Mouse (Mus musculus): ENCODE measurements at regions not wholly inside any gene's neighbourhood (a gene's known extent, or its start where the extent isn't known, plus 50 kb on each side); places are given as distances from the start of the nearest gene placed in this dataset.

DNA sequence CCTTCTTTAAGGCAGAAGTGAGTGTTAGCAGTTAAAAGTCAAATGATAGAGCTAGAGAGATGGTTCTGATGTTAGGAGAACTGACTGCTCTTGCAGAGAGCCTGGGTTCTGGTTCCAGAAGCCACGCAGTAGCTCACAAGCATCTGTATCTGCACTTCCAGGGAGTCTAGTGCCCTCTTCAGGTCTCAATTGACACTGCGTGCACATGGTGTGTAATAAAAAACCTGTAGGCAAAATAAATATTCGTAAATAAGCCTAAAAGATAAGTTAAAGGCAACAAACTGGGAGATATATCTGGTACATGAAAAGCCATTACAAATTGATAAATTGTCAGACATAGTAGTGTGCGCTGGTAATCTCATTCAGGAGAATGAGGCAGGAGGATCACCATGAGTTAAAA, 133.8 kb upstream of the Csf3r start:
- no peak for DNase-seq

DNA sequence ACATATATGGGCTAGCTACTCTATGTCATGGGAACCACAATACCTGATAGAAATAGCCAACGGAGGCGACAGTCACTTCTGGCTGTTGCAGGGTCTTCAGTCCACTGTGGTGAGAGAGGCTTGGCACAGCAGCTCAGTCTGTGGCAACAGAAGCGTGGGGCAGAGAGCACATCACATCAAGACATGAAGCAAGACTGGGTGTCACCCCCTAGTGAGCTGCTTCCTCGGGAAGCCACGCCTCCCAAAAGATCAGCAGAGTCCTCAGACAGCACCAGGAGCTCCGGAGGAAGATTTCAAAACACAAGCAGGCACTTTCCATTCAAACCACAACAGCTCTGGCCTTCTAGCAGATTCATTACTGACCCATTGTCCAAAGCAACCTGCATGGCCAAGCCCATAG, 131.2 kb upstream of the Csf3r start:
- no peak for DNase-seq

DNA sequence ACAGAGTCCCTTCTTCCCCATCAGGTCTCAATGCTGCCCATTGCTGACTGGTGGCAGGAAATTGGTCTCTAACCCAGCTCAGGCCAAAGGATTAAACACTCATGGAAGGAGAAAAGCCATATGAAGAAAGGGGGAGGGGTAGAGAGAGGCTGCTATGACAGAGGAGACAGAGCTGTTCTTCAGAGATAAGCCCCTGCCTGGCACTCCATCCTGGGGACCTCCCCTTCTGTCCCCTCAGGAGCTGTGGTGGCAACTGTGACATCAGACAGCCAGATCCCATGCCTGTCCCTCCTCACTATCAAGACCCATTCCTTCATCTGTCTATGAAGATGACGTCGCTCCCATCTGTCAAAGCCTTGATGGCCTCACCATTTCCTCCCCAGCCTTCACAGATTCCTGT, 126.6 kb upstream of the Csf3r start:
- no peak for DNase-seq

DNA sequence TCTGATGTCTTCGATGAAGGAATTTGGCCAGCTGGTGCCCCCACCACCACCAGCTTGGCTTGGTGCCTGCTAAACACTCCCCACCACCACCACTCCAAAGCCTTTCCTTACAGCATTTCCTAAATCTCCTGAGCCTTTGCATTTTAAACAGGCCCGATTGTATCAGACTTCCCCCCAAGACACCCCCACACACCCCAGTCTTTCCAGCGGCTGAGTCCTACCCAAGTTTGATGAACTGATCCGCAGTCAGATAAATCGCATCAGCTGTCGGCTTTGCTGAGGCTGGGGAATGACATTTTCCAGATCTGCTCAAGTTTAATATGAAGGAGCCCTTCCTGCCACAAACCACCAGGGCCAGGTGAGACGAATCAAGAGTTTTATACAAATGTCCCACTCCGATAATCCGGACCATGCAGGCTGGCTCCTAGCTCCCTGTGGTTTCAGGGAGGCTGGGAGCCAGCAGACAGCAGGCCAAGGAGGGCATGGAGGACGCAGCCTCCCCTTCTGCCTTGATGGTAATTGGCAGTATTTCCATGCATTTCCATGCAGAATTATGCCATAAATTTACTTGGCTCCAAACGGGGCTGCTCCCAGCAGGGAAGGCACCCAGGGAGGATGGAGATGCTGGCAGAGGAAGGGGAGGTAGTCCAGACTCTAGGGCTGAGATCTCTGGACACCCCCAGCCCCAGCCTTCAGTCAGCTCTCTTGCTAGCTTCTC, 125.6 kb upstream of the Csf3r start:
- DNase-seq, result no peak

DNA sequence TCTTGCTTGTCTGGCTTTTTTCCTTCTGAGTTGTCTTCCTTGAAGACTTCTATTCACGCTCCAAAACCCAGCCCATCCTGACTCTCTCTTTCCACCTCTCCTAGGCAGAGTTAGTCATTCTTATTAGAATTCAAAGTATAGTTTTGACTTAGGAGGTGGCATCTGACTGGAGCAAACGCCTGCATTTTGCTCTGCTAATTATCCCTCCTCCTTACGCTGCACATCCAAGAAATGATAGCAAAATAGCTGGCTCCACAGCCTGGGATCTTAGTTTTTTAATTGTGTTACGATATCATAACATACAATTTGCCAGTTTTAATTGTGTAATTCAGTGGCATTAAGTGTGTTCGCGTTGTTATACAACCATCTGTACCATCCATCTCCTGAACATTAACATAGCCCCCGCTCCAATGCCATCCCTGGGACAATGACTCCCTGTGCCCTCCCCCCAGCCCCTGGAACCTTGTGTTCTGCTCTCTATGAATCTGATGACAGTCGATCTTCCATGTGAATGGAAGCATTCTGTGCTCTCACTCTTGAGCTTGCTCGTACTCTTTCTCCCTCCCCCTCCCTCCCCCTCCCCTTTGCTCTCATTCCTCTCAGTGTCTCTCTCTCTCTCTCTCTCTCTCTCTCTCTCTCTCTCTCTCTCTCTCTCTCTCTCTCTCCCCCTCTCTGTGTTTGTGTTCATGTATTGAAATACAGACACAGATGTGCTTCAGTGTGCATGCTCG, 122.6 kb upstream of the Csf3r start:
- no peak for DNase-seq

DNA sequence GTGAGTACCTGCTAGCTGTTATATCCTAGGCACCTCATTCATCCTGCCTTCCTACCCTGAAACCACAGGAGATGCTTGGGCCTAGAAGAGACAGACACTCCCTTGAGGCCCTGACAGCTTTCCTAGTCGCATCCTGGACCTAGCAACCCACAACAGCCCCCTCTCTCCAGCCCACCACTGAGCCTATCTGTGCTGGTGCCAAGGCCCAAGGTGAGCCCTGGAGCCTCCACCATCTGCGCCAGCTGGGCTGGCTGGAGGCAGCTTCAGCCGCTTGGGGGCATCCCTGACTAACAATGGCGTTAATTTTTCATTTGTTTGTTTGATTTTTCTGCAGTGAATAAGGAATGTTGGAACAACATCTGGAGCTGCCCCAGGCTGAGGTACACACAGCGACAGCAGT, 118.1 kb upstream of the Csf3r start:
- no peak for DNase-seq

DNA sequence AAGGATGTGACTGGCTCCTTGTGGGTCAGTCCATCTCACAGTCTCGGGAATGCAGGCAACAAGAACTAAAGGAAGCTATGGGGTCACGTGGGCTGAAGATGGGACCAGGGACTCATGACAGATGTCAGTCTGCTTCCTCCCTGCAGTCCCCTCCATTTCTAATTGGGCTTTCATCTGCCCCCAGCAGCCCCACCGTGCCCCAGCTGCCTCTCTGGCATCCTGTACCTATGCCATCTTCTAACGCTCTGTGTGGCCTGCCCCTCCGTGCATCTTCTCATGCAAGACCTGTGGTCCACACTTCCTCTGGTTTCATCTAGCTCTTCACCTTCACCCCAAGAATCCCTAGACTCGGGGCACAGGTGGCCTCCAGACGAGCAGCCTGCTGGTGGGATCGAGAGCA, 115.4 kb upstream of the Csf3r start:
- no peak for DNase-seq

DNA sequence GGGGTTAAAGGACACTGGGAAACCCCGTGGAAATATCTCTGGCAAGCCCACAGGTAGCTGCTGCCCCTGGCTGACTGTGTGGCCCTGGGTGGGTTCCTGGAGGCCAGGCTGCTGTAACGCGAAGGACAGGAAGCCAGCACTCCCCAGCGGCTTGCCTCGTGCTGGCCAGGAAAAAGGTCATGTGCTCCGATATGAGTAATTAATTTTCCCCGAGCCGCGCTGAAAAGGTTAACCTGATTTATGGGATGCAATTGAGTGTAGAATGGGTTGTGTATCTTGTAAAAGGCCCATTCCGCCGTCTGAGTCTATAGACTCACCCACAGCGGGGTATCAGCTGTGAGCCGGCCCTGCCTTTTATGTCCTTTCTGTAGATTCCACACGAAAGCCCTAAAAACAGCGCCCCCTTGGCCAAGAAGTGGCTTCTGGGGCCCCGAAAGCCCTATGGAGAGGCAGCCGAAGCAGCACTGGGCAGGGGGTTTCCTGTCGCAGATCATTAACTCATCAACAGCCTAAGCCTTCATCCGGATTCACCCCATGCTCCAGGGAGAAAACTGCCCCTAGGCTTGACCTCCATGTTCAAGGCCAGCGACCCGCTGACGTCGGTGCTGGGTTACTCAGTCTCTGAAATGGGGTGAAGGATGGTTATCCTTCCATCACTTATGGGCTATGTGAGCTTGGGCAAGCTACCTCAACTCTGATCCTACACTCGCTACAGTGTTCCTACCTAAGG, 112.6 kb upstream of the Csf3r start:
- no peak for DNase-seq

DNA sequence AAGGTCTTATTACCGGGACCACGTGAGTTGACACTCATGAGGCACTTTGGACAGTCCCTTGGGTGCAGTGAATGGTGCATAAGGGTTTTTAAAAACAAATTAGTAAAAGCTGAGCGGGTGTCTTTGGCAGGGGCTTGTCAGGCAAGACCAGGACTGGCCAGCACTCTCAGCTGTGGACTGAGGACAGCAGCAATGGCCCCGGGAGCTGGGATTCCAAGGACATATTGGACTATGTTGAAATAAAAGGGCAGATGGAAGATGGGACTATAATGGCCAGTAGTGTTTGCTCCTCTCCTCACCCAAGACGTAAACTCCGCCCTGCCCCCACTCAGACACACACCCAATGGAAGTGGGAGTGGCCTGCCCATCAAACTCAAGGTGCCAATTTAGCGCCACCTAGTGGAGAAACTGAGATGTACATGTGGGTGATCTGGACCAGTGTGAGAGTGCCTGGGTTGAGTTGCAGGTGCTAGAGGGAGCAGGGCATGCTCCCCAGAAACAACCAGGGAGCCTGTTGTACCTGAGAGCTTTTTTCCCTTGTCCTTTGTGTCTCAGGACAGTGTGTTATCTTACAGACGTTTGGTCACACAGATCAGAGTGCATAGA, 111.8 kb upstream of the Csf3r start:
- DNase-seq, result no peak

DNA sequence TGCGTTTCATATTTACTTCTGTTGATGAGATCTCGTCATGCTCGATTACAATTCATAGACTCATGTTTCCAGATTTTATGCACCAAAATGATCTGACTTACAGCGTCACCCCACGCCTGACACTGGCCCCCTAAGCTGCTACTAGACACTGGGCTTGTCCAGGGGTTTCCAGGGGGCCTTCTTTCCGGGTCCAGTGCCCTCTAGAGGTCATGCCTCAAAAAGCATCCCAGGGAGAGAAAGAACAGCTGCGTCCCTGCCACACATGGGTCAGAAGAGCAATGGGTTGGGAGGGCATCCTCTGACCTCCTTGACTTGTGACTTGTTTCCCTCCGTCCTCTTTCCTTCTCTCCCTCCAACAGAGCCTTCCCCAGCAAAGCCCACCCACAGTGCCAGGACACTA, 109.2 kb upstream of the Csf3r start:
- DNase-seq, result no peak

DNA sequence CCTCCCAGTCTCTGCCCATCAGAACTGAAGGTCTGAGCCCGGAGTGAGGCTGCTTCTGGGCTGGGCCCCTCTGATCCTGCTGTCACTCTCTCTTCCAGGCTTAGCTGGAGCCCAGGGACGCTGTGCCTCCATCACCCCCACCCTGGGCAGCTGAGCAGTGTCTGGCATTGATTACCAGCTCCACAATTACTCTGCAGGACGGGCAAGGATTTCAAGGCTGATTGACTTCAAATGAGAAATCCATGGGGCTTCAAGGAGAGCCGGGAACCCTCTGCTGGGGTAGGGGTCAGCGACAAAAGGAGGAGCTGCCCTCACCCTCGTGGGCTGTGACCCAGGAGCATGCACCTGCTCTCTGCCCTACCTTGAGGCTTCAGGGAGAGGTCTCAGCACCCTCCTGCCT, 107.1 kb upstream of the Csf3r start:
- no peak for DNase-seq

DNA sequence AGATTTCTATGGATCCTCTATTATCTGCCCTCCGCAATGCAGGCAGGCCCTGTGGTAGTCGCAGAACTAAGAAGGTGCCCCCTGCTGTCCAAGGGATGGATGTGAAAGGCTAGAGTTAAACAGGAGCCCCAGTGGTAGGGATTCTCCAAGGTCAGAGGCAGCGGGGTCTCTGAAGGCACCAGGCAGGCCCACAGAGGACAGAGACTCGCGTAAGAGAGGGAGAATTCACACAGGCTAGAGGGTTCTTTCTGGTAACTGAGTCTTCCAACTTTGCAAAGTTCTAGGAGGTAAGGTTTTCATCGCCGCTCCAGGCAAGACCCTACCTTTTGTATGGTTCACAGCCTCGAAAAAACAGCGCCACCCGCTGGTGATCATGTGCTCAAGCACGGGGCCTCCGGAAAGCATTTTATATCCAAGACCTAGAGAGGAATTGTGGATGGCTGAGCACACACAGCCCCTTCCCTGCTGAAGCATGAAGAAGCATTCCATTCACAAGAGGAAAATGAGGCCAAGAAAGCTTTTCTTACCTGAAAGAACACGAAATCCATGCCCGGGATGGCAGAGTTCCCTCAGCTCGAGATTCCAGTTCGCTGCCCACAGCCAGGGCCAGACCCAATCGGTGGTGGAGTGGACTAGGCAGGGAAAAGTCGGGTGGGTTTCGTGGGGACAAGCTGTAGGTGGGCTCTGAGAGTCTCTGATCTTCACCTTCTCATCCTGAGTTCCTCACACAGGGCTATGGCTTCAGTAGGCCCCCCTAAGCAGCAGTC, 102.6 kb upstream of the Csf3r start:
- DNase-seq, result no peak

DNA sequence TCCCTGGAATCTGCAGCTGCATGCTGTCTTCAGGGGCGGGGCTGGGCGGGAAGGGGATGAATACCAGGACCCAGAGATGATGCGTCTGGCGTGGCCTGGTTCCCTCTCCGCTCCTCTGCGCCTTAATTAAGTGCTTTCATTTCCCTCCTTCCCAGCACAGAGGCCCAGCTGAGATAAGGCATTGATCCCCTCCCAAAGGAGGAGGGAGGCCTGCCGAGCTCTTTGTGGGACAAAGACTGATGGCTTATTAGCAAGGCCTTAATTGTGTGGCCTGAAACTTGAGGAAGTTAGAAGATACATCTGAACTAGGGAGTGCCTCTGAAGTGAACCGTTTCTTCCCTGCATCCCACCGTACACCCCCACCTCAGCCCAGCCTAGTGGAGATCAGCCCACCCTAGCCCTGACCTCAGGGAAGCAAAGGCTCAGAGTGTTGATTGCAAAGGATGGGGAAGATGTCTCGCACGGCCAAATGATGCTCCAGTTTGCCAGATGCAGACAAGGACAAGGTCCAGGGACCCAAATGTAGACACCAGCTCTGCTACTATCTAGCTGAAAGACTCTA, 102.0 kb upstream of the Csf3r start:
- DNase-seq, result no peak

DNA sequence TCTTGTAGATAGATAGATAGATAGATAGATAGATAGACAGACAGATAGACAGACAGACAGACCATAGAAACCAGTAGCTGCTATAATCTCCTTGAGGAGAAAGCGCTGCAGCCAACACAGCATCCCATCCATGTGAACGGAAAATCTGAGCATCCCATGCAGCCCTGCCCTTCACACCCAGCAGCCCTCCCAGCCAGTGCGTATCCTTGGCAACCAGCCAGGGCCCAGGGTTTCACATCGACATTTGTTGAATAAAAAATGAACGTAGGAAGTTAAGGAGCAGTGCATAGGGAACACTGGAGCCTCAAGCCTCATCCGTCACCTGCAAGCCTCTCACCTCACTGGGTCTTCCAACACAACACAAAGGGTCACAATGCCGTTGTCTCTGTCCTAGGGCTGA, 101.1 kb upstream of the Csf3r start:
- DNase-seq, result no peak

DNA sequence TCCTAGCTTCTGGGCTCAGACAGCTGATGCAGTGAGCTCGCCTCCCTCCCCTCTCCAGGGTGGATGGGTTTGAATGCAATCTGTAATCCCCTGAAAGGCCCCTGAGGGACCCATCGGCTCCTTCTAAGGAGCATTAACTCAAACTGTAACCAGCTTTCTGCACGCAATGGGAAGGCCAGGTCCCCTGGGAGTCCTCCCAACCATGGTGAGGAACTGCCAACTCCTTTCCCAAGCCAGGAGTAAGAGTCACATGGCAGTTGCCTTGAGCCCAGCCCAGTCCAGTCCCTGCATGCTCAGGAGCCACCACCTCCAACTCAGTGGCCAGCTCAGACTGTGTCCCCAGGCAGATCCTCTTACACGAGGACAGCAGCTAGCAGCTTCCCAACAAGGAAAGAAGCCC, 96.2 kb upstream of the Csf3r start:
- no peak for DNase-seq

DNA sequence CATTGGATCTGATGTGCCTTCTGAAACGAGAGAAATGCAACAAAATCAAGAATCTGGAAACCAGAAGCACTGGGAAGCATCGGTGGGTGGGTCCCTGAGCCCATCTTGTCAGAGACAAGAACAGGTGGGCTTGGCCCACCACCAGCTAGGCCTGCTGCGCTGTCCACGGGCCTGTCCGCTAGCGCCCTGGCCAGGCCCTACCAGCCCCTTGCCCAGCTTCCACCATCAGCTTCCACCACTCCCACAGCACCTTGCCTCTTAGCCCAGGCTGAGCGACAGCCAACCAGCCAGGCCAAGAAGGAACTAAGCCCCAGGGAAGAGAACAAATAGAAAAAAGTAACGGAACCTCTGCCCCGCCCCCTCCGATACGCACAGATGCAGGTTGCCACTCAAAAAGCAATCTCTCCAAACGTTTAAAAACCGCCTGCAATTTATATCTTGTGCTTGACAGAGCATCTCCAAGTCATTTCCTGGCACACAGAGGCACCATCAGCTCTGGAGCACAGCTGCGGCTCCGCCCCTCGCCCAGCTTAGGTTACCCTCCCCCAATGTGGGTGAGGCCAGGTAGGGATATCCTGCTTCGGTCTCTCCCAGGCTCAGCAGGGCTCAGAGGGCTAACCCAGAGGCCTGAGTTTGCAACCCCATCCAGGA, 95.1 kb upstream of the Csf3r start:
- DNase-seq, result no peak

DNA sequence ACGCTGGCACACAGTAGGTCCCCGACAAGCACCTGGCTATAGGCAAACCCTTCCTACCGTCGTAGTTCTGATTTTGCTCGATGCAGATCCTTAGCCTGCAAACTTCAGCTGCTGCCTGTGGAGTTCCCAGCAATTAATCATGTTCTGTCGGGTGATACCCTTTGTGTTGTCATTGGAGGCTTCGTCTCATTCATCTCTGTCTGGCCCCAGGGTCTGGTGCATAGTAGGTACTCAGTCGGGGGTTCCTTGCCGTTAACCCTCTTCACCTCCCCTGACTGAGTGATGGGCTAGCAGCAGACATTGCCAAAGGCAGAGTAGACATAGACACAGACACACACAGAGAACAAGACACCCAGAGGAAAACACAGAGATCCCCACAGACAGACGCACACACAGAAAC, 93.6 kb upstream of the Csf3r start:
- DNase-seq, result no peak

DNA sequence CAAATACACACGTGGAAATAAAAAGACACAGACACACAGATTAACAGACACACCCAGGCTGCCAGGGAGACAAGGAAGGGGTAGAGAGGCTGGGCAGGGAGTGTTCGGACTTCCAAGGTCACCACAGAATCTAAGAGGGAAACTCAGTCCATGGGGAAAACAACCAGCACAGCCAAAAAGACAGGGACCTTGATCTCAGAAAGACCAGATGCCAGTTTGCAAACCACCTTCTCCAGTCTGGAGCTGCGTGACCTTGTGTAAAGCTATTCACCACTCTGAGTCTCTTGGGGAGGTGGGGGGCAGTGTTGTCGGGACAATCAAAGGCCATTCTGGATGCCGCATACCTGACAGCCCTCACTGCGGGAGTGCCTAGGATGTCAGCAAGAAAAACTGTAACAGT, 93.0 kb upstream of the Csf3r start:
- DNase-seq, result no peak

DNA sequence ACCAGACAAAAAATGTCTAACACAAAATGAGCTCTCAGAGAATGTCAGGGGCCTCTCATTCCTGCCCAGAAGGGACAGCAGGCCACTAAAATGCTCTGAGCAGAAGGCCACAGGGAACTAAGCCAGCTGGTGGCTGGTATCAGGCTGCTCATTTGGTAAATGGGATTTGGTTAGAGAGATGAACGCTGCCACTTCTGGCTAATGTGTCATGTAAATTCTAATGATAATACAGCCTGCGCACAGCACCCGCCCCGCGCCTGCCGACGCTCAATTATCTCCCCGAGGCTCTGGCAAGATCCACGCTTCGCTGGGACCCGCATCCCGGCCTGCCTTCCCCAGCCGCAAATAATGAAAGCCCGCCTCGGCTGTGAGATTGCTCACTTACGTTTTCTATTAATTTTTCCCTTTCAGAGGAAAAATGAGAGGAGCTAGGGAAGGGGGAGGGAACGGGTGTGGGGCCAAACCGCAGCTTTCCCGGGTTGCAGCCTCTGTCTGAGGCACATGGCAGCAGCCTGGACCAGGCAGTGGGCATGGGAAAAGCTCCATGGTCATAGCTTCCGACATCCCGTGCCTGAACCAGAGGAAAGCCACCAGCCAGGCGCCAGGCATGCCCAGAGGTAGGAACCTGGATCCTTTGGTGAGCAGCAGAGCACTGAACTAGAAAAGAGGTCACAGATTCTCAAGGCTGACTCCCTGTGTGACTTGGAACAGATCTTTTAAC, 92.2 kb upstream of the Csf3r start:
- no peak for DNase-seq

DNA sequence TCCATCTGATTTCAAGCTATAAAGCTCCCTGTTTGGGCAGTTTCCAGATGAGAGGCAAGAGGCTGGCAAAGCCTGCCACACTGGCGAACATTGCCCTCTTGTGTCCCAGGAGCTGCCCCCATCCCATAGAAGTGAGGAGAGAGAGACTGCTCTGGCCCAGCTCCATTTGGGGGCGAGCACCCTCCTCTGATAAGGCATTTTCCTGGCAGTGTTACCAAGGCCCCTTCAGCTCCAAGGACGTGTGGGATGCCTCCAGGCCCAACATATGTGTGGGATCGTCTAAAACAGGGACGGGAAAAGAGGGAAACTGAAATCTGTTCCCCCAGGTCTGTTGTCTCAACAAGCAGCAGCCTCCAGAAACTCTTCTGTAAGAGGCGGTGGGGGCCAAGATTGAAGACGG, 88.0 kb upstream of the Csf3r start:
- DNase-seq, result no peak

DNA sequence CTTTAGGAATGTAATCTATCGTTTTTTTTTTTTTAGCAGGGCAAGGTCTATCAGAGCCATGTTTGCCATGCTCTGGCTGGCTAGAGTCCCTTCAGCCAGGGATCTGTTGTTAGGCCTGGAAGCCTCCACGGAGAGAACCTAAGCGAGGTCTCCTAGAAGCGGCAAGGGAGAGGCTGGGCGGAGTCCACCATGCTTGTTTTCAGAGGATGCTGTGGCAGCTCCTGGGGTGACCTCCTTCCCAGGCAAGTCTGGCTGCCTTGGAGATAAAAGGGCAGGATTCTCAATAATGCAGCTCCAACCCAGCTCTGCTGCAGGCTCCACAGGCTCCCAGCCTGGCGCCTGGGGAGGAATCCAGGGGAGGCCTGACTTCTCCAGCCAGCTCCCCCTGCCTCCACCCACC, 86.2 kb upstream of the Csf3r start:
- no peak for DNase-seq
